ENCODE assay signal across 16 mouse cellular contexts in genomic region chr19:10909087-10909721, GRCm38 (mm10). TPM values are rescaled to one million over a fixed set of nuclear protein-coding genes. Genes with fewer than 3 reads are reported as not detected.
DNase-seq lines count a peak whose midpoint lies in the region; ATAC-seq lines count a peak whose summit lies in the region.
"Had no signal": no experiment of that assay in that cellular context is flagged by ENCODE, and none has a peak within 500 bp of the region (broad histone marks: within the 10 kb centered on the region; RNA-seq: fewer than 3 reads in every experiment).

No protein-coding gene starts in this region.

- ATAC-seq in heart, embryonic 15.5 days (replicated peaks; ENCODE audit: insufficient number of reproducible peaks, insufficient read depth, low FRiP score, low read depth), result peak; percentile 71
- ATAC-seq in neural tube, embryonic 13.5 days (ENCODE audit: low read depth), result no peak
- ATAC-seq in limb, embryonic 15.5 days (ENCODE audit: insufficient number of reproducible peaks, low FRiP score, low TSS enrichment, low read depth), result peak; percentile 56
- ATAC-seq in cerebellum, adult (ENCODE audit: insufficient number of reproducible peaks, low FRiP score, low TSS enrichment), result no peak
- ATAC-seq in megakaryocyte, adult 5-6 weeks (ENCODE audit: poor library complexity, severe bottlenecking), result no peak

- no peaks in the 10 kb centered on the region for H3K27me3 ChIP-seq in heart, embryonic 15.5 days
- no peaks in the 10 kb centered on the region for H3K27me3 ChIP-seq in neural tube, embryonic 13.5 days
- H3K27me3 ChIP-seq in limb, embryonic 15.5 days, result no peaks in the 10 kb centered on the region
- H3K27me3 ChIP-seq: hindbrain, embryonic 13.5 days had no signal

- 21% methylated on average over 6 of the region's 6 CpGs for WGBS in heart, embryonic 15.5 days
- 84% methylated on average over 6 of the region's 6 CpGs for WGBS in neural tube, embryonic 13.5 days
- 38% methylated on average over 6 of the region's 6 CpGs for WGBS in limb, embryonic 15.5 days

- H3K36me3 ChIP-seq in heart, embryonic 15.5 days, result peaks cover 13% of the 10 kb centered on the region
- H3K36me3 ChIP-seq in neural tube, embryonic 13.5 days, result peaks cover 44% of the 10 kb centered on the region
- peaks cover 26% of the 10 kb centered on the region for H3K36me3 ChIP-seq in limb, embryonic 15.5 days

- intact Hi-C loops in heart, postnatal 36 days (cut with DNase I), result loop anchor here (2.0 kb wide), 1 partner anchor 50 kb away; no protein-coding TSS in a partner anchor

- peaks cover 58% of the 10 kb centered on the region for H3K4me1 ChIP-seq in heart, embryonic 15.5 days (replicated peaks)
- no peaks in the 10 kb centered on the region for H3K4me1 ChIP-seq in neural tube, embryonic 13.5 days (replicated peaks)
- H3K4me1 ChIP-seq in limb, embryonic 15.5 days, result peaks cover 21% of the 10 kb centered on the region
- H3K4me1 ChIP-seq: hindbrain, embryonic 13.5 days had no signal

- no peak overlapping the region for H3K4me3 ChIP-seq in heart, embryonic 15.5 days
- H3K4me3 ChIP-seq in neural tube, embryonic 13.5 days, result no peak overlapping the region
- H3K4me3 ChIP-seq in limb, embryonic 15.5 days, result no peak overlapping the region
- H3K4me3 ChIP-seq: hindbrain, embryonic 13.5 days; myocyte had no signal

- H3K4me2 ChIP-seq in heart, embryonic 15.5 days, result peak overlapping the region; percentile 10; the same call in 1 of the 2 replicates
- H3K4me2 ChIP-seq in neural tube, embryonic 13.5 days, result no peak overlapping the region
- H3K4me2 ChIP-seq in limb, embryonic 15.5 days, result no peak overlapping the region
- H3K4me2 ChIP-seq: hindbrain, embryonic 13.5 days; liver, embryonic 11.5 days had no signal

- no peak overlapping the region for H3K9ac ChIP-seq in heart, embryonic 15.5 days
- no peak overlapping the region for H3K9ac ChIP-seq in neural tube, embryonic 13.5 days
- H3K9ac ChIP-seq in limb, embryonic 15.5 days, result 0 out of 2 replicates have a peak overlapping the region, but pooled peaks have one; percentile 17
- H3K9ac ChIP-seq: hindbrain, embryonic 13.5 days had no signal

- no peaks in the 10 kb centered on the region for H3K9me3 ChIP-seq in heart, embryonic 15.5 days (replicated peaks)
- H3K9me3 ChIP-seq in neural tube, embryonic 13.5 days, result no peaks in the 10 kb centered on the region
- H3K9me3 ChIP-seq in limb, embryonic 15.5 days, result no peaks in the 10 kb centered on the region
- H3K9me3 ChIP-seq: hindbrain, embryonic 13.5 days had no signal

- H3K27ac ChIP-seq in heart, embryonic 15.5 days, result peak overlapping the region; percentile 92
- H3K27ac ChIP-seq in neural tube, embryonic 13.5 days (replicated peaks), result 0 out of 2 replicates have a peak overlapping the region, but pooled peaks have one; percentile 38
- H3K27ac ChIP-seq in limb, embryonic 15.5 days, result peak overlapping the region; percentile 86
- H3K27ac ChIP-seq: hindbrain, embryonic 13.5 days had no signal

- DNase-seq in heart, postnatal 36 days, result no peak
- no peak for DNase-seq in neural tube, embryonic 10.5 days (ENCODE audit: extremely low spot score, low spot score)
- no peak for DNase-seq in right cerebral cortex, adult 2 months (ENCODE audit: low spot score in 2 of 2)
- DNase-seq: adrenal gland, postnatal 25 days; cerebellum, adult 8-10 months; right cerebral cortex, adult 18-20 months had no signal

RNA-seq across cellular contexts. Expression of gene Zp1, which starts 11.2 kb away (rescaled TPM):
- polyA plus RNA-seq in heart, embryonic 15.5 days (2015; fragmentation: Nextera tagmentation; extraction: Ambion mirVana), result not detected in 2 replicates
- not detected for total RNA-seq in heart, postnatal 36 days (2021)
- polyA plus RNA-seq in neural tube, embryonic 13.5 days (2015; fragmentation: Nextera tagmentation; extraction: Ambion mirVana), result not detected in 2 replicates
- not detected in 2 replicates for polyA plus RNA-seq in limb, embryonic 15.5 days (2015; fragmentation: Nextera tagmentation; extraction: Ambion mirVana)
- total RNA-seq in megakaryocyte, adult 5-6 weeks (2015), result not detected in 2 replicates
- not detected in 2 replicates for total RNA-seq in megakaryocyte, adult 5-6 weeks (2017)
- total RNA-seq: adrenal gland, postnatal 25 days; gastrocnemius, adult 18-20 months; layer of hippocampus, postnatal 10 days had no signal
- polyA plus RNA-seq: hindbrain, embryonic 13.5 days; liver, embryonic 11.5 days had no signal

RNA-seq across cellular contexts. Expression of gene Prpf19, which starts 14.2 kb away (rescaled TPM):
- polyA plus RNA-seq in heart, embryonic 15.5 days (2015; fragmentation: Nextera tagmentation; extraction: Ambion mirVana), result 29.4 and 31.2 TPM in 2 replicates
- total RNA-seq in heart, postnatal 36 days (2021), result 100 to 1,000 TPM; 218 to 273 TPM
- polyA plus RNA-seq in neural tube, embryonic 13.5 days (2015; fragmentation: Nextera tagmentation; extraction: Ambion mirVana), result 37.3 and 41.7 TPM in 2 replicates
- 35.7 and 40.6 TPM in 2 replicates for polyA plus RNA-seq in limb, embryonic 15.5 days (2015; fragmentation: Nextera tagmentation; extraction: Ambion mirVana)
- total RNA-seq in megakaryocyte, adult 5-6 weeks (2015), result 34.1 and 36.1 TPM in 2 replicates
- 69.0 and 76.2 TPM in 2 replicates for total RNA-seq in megakaryocyte, adult 5-6 weeks (2017)

RNA-seq across cellular contexts. Expression of gene Tmem109, which starts 27.4 kb away (rescaled TPM):
- polyA plus RNA-seq in heart, embryonic 15.5 days (2015; fragmentation: Nextera tagmentation; extraction: Ambion mirVana), result 93.2 and 106 TPM in 2 replicates
- 100 to 1,000 TPM in 1 of 2 experiments, 10 to 100 TPM in 1; 97.4 to 107 TPM for total RNA-seq in heart, postnatal 36 days (2021)
- 39.5 and 41.9 TPM in 2 replicates for polyA plus RNA-seq in neural tube, embryonic 13.5 days (2015; fragmentation: Nextera tagmentation; extraction: Ambion mirVana)
- polyA plus RNA-seq in limb, embryonic 15.5 days (2015; fragmentation: Nextera tagmentation; extraction: Ambion mirVana), result 138 and 163 TPM in 2 replicates
- 76.9 and 81.2 TPM in 2 replicates for total RNA-seq in megakaryocyte, adult 5-6 weeks (2015)
- 74.7 and 80.9 TPM in 2 replicates for total RNA-seq in megakaryocyte, adult 5-6 weeks (2017)

RNA-seq across cellular contexts. Expression of gene Ptgdr2, which starts 27.8 kb away (rescaled TPM):
- 0.06 and 0.25 TPM in 2 replicates for polyA plus RNA-seq in heart, embryonic 15.5 days (2015; fragmentation: Nextera tagmentation; extraction: Ambion mirVana)
- under 1 TPM in 1 of 2 experiments, not detected in 1; 0.14 TPM for total RNA-seq in heart, postnatal 36 days (2021)
- polyA plus RNA-seq in neural tube, embryonic 13.5 days (2015; fragmentation: Nextera tagmentation; extraction: Ambion mirVana), result not detected in 2 replicates
- polyA plus RNA-seq in limb, embryonic 15.5 days (2015; fragmentation: Nextera tagmentation; extraction: Ambion mirVana), result 0.09 TPM in 1 of 2 replicates, not detected in the other
- total RNA-seq in megakaryocyte, adult 5-6 weeks (2015), result 0.21 TPM in 1 of 2 replicates, not detected in the other
- 0.07 and 0.20 TPM in 2 replicates for total RNA-seq in megakaryocyte, adult 5-6 weeks (2017)
- total RNA-seq: gastrocnemius, adult 18-20 months had no signal
- polyA plus RNA-seq: liver, embryonic 11.5 days had no signal

RNA-seq across cellular contexts. Expression of gene Tmem132a, which starts 39.5 kb away (rescaled TPM):
- 40.8 and 48.7 TPM in 2 replicates for polyA plus RNA-seq in heart, embryonic 15.5 days (2015; fragmentation: Nextera tagmentation; extraction: Ambion mirVana)
- 10 to 100 TPM; 12.4 to 14.8 TPM for total RNA-seq in heart, postnatal 36 days (2021)
- polyA plus RNA-seq in neural tube, embryonic 13.5 days (2015; fragmentation: Nextera tagmentation; extraction: Ambion mirVana), result 154 and 169 TPM in 2 replicates
- 65.2 and 67.4 TPM in 2 replicates for polyA plus RNA-seq in limb, embryonic 15.5 days (2015; fragmentation: Nextera tagmentation; extraction: Ambion mirVana)
- total RNA-seq in megakaryocyte, adult 5-6 weeks (2015), result 0.11 and 0.21 TPM in 2 replicates
- total RNA-seq in megakaryocyte, adult 5-6 weeks (2017), result 0.33 and 0.70 TPM in 2 replicates

Comparison
In these comparisons a context has a peak if more than half of its experiments do, and no peak if none do; other contexts are left out.
1. ATAC-seq: peak in heart, embryonic 15.5 days (single experiment) and limb, embryonic 15.5 days (single experiment); none in neural tube, embryonic 13.5 days (single experiment), cerebellum, adult (single experiment) and megakaryocyte, adult 5-6 weeks (single experiment).
2. H3K27ac ChIP-seq: peak in every context shown above with its lines; median percentile 92 in heart, embryonic 15.5 days; 86 in limb, embryonic 15.5 days; 38 in neural tube, embryonic 13.5 days.